Mouse (Mus musculus): ENCODE measurements at regions not wholly inside any gene's neighbourhood (a gene's known extent, or its start where the extent isn't known, plus 50 kb on each side); places are given as distances from the start of the nearest gene placed in this dataset.
A peak's percentile ranks its signal among the peaks of the same experiment; 100 is the strongest.

DNA sequence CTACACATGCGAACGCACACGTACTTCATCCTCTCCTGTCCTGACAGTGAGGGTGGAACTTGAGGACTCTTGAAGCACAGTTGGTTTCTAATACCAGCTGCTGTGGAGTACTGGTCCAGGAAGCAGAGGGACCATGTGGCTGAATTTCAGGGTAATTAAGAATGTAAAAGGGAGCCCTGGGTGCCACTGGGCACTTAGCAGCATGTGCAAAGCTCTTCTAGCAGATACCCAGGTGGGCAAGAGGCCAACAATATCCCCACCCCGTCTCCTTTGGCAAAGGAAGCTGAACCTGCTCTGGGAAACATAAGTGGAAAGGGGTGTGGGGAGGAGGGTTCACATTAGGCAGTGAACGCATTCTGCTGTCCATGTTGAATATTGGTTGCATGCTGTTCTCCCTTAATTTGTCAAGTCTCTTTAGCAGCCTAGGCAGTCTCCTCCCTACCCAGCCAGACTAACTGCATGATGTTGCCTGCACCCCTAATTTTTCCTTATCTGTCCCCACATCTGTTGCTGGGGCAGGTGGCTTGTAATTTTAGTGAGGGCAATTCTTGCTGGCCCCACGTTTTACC, 369.6 kb downstream of the Sorl1 start:
- no peak for DNase-seq

DNA sequence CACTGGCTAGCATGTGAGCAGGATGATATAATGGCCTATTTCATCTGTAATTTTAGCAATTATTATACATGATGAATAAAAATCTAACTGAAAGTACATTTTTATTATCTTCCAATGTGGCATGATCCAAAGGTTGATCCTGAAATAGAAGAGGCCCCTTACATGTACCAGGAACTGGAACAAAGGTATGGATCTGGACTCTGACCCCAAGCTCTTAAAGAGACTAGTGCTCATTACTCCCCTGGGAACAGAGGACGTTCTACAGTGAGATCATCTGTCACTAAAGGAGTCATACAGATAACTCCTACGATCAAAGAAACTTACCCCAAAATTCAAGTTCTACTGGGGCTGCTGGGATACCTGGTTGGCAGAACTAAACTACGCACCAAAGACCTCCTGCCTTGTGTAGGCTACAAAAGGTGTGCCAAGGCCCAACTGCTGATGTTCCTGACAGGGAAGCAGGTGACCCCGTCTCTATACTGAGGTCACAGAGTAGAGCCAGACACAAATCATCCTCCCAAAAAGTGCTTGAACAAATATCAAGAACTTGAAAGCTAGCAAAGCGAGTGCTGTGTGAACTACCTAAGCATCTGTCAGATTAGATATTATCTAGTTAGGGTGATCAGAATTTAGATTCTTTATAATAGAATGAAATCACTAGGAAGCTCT, 378.0 kb downstream of the Sorl1 start:
- DNase-seq: no peak

DNA sequence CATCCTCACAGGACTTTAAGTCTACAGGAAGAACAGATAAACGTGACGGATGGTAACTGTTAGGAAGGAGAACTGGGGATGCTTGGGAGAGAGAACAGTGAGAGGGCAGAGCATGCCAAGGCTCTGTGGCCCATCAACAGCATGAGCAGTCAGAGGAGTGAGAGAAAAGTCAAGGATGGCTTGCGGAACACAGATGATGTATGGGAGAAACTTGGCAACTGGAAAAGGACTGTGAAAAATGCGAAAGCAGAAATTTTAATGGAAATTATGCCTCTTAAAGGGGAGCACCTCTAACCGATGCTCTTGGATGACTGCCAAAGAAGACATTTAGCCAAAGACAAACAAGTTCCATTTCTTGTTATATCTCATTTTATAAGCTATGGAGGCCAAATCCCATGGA, 382.6 kb downstream of the Sorl1 start:
- DNase-seq: no peak

DNA sequence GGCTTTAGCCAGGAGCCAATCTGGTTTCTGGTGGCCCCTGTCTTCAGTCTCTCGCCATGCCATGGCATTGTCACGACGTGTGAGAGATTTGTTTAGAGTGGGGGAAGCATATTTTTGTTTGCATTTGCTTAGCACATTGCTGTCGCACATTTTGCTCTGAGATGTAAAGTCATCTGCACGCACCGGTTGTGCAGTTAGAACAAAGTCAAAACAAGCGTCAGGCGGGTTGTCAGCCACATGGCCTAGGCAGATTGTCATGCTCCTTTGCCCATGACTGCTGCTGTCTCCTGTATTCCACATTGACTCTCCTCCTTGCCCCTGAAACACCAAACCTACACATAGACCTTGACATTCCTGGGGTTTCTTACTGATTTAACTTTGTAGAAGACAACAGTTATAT, 383.6 kb downstream of the Sorl1 start:
- no peak for DNase-seq

DNA sequence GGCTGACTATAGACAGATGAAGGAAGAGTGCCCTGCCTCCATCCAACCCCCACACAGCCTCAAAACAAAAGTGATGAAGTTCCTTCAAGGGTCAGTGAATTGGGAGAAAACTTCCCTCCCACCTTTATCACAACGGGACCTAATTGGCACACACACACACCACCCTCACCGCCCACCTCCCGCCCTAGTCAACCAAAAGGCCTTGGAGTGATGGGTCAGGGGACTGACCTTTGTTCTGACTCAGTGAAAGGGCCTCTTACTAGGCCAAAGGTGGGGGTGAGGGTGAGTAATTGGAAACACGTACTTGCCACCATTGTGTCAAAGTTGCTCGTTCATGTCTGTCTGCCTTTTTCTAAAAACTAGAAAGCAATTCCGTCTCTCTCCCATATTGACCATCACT, 386.4 kb downstream of the Sorl1 start:
- DNase-seq: no peak

DNA sequence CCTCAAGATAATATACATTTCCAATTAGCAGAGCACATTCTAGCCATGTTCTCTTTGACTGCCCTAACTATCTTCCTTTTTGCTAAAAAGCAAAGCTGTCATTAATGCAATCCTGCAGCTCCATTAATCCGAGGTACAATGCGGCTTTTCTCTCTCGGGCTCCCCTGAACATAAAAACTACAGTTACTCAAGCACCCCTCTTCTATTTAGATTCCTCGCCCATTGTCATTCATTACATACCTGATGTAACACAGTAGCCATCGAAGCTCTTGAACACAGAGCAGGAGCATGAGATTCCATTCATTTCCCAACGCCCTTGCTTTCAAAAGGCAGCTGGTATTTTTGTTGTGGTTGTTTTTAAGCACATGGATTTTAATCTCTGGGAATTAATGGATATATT, 387.2 kb downstream of the Sorl1 start:
- DNase-seq: no peak

DNA sequence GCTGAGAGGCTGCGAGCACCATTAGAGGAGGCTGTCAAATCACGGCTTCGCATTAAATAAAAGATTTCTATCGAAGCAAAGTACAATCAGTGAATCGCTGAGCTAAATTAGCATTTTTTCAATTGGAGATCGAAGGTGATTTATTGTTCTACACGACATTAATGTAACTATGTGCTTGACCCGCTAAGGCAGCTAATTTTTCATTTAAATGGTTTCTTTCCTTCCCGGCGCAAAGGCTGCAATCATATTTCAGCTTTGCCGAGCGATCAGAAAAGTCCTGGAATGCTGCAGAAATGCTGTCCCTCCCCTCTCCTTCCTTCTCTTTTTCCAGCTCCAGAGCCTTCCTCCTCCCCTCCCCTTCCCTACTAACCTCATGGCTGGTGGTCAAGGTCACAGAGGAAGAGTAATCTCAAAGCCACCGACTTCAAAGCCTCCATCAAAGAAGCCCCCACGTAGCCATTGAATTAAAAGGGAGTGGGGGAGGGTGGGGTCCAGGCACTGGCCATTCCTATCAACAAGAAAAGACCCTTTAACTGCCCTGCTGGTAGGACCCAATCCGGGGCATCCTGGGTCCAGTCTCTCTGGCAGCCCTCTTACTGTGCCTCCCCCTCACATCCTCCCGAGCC, 387.8 kb downstream of the Sorl1 start:
- DNase-seq: peak; percentile 7

DNA sequence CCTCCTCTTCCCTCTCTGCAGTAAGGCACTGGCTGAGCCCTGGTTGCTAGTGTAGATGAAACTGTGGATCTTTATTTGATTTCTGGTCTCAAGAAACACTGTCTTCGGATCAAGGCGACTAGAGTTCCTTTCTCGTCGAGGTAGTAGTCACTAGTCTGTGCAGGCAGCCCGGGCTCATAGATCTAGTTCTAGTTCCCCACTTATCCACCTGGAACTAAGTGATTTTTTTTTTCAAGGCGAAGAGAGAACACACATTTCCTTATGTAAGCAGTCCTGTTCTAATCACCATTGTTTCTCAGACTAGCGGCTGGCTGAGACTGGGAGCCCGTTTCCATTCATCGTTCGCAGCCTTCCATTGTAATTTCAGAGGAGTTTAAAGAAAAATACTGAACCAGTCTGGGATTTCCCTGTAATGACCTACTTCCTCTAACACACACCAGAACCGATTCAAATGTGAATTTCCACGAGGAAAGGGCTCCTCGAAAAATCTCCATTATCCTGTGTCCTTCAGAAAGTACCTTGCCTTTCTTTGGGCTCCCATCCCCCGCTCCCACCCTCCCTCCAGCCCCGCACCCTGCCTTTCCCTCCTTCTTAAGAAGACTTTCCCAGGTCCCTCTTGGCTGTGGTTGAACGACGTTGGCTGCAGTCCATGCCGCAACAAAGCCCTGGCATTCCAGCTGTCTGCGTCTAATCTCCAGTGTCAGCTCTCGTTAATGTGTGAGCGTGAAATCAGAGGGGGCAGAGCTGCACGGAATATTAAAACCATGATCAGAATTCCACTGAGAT, 388.5 kb downstream of the Sorl1 start:
- peak; percentile 78 for DNase-seq

DNA sequence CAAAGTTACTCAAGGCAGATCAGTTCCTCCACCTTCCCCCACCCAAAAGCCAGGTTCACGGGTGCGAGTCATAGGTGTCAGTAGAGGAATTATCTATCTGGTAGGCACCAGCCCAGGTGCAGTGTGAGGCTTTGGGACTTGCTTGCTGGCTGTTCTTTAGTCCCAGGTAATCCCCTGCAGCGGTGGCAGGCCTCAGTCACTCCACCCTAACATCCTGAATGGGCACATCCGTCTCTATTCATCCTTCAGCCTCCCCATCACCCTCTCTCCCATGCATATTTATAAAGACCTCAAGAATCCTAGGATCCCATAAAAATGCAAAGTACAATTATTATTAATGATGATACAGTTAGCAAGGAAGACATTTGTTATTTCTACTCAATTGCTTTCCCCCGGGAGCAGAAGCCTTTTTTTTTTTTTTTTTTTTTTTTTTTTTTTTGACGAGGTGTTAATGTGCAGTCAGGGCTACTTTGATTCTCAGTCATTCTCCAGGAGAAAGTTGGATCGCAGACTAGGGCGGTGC, 389.1 kb downstream of the Sorl1 start:
- no peak for DNase-seq

DNA sequence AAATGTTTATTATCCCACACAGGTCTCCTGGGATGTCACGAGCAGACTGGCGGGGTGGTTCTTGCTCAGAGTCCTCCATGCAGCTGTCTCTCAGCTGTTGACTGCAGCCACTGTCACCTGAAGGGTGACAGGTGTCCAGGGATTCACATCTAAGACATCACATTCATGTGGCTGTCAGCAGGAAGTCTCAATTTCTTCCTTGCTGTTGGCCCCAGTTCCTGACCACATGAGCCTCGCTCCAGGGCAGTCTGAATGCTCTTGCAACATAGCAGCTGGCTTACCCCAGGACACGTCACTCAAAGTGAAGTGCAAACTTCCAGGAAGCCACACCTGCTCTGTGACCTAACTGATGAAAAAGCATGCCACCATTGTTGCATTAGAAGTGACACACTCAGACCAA, 402.5 kb downstream of the Sorl1 start:
- no peak for DNase-seq

DNA sequence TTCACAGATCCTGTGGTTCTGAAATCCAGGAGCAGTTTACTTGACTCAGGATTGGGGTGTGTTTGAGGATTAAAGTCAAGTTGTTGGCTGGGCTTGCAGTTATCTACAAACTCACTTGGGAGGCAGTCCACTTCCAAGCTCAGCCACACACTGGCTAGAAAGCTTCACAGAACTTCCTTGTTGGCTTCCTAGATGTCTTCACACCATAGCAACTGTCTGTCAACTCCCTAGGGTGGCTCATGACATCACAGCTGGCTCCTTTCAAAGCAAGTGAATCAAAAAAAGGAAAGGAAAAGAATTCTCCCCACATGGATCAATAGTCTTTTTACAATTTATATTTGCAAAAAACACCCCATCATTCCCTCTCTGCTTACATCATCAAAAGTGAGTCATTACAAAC, 408.9 kb downstream of the Sorl1 start:
- no peak for DNase-seq

DNA sequence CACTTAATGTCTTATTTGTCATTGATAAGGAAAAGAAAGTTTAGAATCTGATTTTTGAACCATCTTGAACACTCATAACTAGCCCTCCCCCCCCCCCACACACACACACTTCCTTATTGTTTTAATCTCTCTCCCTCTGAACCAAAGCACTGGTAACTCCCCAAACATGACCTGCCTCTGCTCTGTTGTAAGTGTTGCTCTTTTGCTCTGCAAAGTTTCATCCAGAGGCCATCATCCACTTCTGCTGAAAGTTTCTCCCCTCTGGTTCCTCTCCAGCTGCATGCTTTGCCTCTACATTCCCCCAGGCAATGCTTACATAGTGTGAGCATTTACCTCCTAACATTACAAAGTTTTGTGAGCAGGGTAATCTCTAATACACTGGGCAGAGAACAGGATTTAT, 418.1 kb downstream of the Sorl1 start:
- DNase-seq: no peak

DNA sequence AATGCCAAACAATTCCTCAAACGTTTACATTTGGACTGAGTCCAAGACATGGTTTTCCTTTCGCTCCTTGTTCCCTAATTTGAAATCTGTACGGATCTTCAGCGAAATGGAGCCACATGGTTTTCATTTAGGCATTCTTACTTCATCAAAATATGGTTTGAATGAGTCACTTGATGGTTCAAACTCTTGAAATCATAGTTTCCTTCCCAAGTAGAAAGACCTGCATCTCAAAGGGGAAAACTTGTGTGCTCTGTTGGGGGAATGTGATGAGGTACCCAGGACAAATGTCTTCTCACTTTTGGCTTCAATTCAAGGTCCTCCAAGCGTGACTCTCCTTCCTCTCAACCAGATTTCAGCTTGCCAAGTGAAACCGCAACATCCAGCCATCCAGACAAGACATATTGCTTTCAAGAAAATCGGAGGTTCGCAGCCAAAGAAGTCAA, 418.6 kb downstream of the Sorl1 start:
- no peak for DNase-seq

DNA sequence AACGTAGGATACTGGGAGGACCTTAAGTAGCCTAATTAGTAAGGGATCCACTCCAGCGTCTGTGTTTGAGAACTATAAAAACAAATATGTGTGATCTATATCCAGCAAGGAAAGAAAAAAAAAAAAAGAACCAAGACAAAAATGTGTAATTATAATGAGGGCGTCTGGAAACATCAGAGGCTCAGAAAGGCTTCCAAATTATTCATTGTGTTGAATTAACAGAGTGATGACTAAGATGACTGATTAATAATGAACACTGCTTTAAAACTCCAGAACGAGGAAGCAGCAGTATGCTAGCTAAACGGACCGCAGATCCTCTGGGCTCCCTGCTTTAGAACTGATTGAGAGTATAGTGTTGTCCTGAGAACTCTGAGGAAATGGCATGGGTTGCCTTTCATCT, 421.0 kb downstream of the Sorl1 start:
- DNase-seq: no peak

DNA sequence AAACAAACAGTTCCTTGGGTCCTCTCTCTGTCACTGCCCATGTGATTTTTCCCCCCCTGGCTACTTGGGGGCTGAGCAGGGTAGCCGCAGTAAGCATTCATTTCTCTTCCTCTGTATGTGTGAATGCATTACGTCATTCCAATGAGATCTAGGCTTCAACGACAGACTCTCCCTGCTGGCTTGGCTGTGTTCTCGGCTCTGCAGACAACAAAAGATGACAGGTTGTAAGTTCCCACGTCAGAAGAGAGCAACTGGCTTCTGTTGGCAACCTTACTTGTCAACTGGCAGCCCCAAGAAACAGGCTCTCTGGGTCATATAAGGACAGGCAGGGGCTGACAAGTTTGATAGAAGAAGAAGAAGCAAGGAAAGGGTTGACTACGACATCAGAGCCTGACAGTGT, 423.4 kb downstream of the Sorl1 start:
- DNase-seq: peak; percentile 11

DNA sequence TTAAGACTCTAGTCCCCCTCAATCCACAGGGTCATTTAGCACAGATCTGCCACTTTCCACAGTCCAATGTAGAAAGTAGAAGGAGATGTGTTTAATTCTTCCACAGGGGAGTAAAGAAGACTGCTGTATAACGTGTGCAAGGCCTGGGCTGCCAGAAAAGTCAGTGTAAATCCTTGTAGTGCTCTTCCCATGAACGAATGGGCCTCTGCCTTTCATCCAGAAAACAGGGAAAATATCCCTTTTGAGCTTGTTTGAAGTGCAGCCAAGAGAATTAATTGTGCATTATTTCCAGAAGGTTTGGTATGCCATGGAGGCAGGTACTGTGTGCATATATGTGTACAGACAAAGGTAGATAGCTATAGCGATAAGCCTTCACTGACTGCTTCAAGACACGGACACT, 425.1 kb downstream of the Sorl1 start:
- no peak for DNase-seq

DNA sequence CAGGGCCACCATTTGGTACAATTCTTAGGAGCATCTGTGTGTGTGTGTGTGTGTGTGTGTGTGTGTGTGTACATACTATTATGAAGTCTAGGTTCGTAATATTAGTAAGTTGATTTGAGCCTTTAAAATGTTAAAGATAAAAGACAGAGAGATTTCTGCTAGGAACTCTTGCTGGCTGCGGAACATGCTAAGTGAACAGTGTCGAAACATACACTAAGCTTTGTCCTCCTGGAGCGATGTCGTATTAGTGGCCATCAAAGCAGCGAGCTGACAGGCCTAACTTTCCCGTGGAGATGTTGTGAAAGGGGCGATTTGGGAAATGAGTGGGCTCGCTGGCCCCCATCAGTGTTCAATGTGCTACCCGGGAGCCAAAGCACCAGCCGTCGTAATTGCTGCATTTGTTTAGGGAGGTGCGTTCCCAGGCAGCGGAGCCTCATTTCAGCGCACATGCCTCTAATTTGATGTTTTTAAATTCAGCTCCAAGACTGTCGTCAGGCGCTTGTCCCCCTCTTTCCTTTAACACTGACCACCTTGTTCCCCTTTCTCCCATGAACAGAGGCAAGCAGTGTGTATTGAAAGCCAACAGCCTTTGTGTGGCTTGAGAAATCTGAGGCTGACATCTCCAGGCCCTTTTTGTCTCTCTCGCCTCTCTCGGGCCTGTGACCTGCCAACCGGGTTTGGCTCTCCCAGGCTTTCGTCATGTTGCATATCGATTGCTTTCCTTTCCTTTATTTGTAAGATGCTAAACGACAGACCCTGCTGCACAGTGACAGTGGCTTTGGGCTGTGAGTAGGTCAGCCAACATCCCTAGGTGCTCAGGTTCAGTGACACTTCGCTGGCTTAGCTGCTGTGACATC, 426.3 kb downstream of the Sorl1 start:
- peak; percentile 23 for DNase-seq

DNA sequence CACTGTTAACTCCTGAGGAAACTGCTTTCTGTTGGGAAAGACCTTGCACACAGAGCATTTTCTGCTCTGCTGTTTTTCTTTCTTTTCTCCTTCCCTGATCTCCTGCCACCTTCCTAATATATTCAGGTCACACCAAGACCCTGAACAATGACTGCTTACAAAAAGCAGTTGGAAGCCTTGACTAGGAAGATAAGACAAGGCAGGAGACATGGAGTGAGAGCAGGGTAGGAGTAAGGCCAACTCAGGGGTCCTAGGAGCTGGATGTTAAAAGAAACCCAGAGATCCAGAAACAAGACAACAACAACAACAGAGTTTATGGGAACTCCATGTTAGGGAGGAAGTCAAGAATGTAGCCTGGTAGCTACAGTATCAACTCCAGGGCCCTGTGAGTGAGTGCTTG, 426.9 kb downstream of the Sorl1 start:
- no peak for DNase-seq

DNA sequence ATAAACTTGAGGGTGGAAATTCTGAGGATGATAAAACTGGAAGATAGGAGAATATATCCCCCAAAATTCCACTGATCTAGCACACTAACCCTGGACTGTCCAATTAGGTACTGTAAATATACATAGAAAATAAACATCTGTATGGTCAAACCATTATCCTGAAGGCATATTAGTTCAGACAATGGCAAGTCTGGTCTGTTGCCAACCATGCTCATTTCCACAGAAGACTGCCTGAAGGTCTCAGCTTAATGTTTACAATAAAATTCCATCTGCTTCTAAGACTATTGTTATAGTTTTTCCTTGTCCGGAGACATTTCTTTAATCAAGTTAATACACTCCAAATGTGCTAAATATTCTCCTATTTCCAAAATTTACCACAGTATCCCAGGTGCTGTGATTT, 441.2 kb downstream of the Sorl1 start:
- no peak for DNase-seq

DNA sequence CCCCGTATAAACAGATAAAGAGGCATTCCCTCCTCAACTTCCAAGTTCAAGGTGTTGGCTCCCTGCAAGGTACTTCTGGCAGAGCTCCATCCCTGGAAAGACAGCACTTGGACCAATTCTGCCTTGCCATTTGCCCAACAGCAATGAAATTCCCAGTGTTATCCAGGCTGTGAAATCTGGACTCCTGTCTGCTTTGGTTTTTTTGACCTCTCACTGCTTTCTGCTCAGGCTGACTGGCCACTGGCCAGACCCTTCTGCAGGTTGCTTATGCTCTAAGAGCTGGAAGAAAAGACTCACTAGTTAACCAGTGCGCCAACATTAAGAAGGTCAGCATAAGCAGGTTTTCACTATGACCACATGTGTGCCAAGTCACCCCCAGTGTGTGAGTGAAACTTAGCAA, 448.4 kb downstream of the Sorl1 start:
- DNase-seq: no peak

DNA sequence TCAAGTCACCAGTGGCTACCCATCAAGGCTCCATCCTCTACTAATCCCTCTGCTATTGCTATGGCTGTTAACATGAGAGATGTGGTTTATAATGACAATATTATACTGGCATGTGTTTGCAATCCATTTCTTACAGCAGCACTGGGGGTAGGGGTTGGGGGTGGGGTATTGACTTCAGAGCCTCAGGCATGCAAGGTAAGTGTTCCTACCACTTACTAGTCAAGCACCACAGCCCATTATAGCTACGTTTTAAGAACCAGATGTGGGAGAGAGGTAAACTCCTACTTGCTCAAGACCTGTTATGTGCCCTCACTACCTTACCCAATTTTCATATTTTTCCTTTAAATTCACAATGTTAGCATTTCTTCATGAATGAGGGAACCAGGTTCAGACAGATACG, 451.1 kb downstream of the Sorl1 start:
- no peak for DNase-seq

DNA sequence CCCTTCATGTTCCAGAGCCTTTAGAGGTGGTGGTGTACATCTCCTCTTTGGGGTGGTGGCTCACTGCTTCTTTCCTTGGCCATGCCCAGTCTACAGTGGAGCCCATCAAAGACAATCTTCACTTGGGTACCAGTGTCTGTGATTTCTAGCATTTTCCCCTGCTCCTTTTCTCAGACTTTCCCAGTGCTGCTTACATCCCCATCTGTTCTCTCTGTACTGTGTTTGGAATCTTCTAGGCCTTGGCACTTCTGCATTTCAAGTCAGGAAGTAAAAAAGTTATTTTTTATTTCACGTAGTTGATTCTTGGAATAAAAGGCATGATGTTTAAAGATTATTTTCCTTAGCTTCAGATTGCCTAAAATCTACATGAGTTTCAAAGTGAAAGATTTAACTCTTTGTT, 455.4 kb downstream of the Sorl1 start:
- DNase-seq: no peak

All from right cerebral cortex, adult 18-20 months (tissue).